Mouse (Mus musculus) G1E (cell line): ENCODE measurements around the gene C2cd4c. TPM values are rescaled to one million over a fixed set of nuclear protein-coding genes. Genes with fewer than 3 reads are reported as not detected.

ENCODE experiments used
- ATAC-seq: 2 replicates; pipeline ENCODE4 v1.8.0; 2016; ENCODE audit warnings: mild to moderate bottlenecking; ENCODE audit not compliant: insufficient number of reproducible peaks, poor library complexity, low FRiP score, severe bottlenecking; ENCODE audit errors: extremely low read depth
- DNase-seq: peaks from one replicate; pipeline ENCODE4 v3.0.0; 2012; ENCODE audit warnings: low spot score
- H3K27me3 ChIP-seq: 2 replicates; pipeline ENCODE4 v1.6.1; 2012; ENCODE audit warnings: mild to moderate bottlenecking, low read length, inconsistent platforms; ENCODE audit not compliant: insufficient read depth
- H3K36me3 ChIP-seq: replicated peaks from 2 replicates; pipeline ENCODE3; 2012; ENCODE audit warnings: mild to moderate bottlenecking, inconsistent platforms
- H3K4me1 ChIP-seq: 2 replicates; pipeline ENCODE4 v1.6.1; 2012; ENCODE audit warnings: low read depth, low read length, inconsistent platforms, mixed read lengths; ENCODE audit not compliant: insufficient read depth
- H3K4me3 ChIP-seq: 2 replicates; pipeline ENCODE4 v1.5.1; 2012; ENCODE audit warnings: low read depth, mild to moderate bottlenecking, inconsistent platforms, low read length, moderate library complexity, mixed read lengths
- H3K9me3 ChIP-seq: replicated peaks from 2 replicates; pipeline ENCODE4 v1.6.1; 2012; ENCODE audit warnings: inconsistent platforms
- CTCF ChIP-seq: IDR thresholded peaks from 2 replicates; pipeline ENCODE4 v1.5.1; 2012; ENCODE audit warnings: low read depth, low read length, inconsistent platforms, mixed read lengths
- GATA1 ChIP-seq: IDR thresholded peaks from 2 replicates; pipeline ENCODE4 v1.6.1; 2012; ENCODE audit warnings: borderline replicate concordance, low read length, inconsistent platforms, mixed read lengths
- GATA2 ChIP-seq: IDR thresholded peaks from 2 replicates; pipeline ENCODE4 v1.6.1; 2012; ENCODE audit warnings: low read depth, low read length, inconsistent platforms, borderline replicate concordance
- POLR2AphosphoS5 ChIP-seq: IDR thresholded peaks from 2 replicates; pipeline ENCODE4 v1.6.1; 2012; ENCODE audit warnings: low read depth, low read length, inconsistent platforms; ENCODE audit not compliant: insufficient replicate concordance
- TAL1 ChIP-seq: conservative IDR thresholded peaks from 2 replicates; pipeline ENCODE4 v1.6.1; 2012; ENCODE audit warnings: low read depth, low read length, inconsistent platforms, mixed read lengths
- polyA plus RNA-seq: library from polyadenylated mRNA; stranded (reverse); fragments of >175 nt; gene quantifications from 2 replicates; pipeline ENCODE4 v1.2.3, GENCODE M21; 2012
- total RNA-seq, 2 experiments: library from RNA; stranded (forward) in 1 of 2; stranded (reverse) in 1 of 2; fragments of 200-1000 nt in 1 of 2; fragments of >200 nt in 1 of 2; fragmentation: Nextera tagmentation in 1 of 2; gene quantifications; 2 replicates each; pipeline ENCODE4 v1.2.3; 2014 to 2017

C2cd4c gene
- total and polyA plus RNA-seq, 3 experiments, result not detected

GRCm38 (mm10) chr10:79615860-79616259 is 2.0 kb upstream of the C2cd4c start:
- no peak overlapping the region for H3K4me3 ChIP-seq
- no peaks in the 10 kb centered on the region for H3K4me1 ChIP-seq
- H3K9me3 ChIP-seq, result peaks cover 6% of the 10 kb centered on the region
- ATAC-seq (no peak), DNase-seq (no peak)
- H3K27me3 ChIP-seq, result peaks cover 4% of the 10 kb centered on the region; the same call in 1 of the 2 replicates
- H3K36me3 ChIP-seq, result no peaks in the 10 kb centered on the region
- TF ChIP-seq TAL1 (no peak), GATA1 (no peak), POLR2AphosphoS5 (no peak), GATA2 (no peak), CTCF (no peak)

GRCm38 (mm10) chr10:79614305-79614643 is 449 bp upstream of the C2cd4c start:
- ATAC-seq, result no peak
- H3K27me3 ChIP-seq, result peaks cover 4% of the 10 kb centered on the region; the same call in 1 of the 2 replicates
- peaks cover 6% of the 10 kb centered on the region for H3K9me3 ChIP-seq

GRCm38 (mm10) chr10:79612192-79613135 is 1.4 kb downstream of the C2cd4c start:
- DNase-seq (no peak), ATAC-seq (no peak)

More at GRCm38 (mm10) chr10:79614305-79614643, 449 bp upstream of the C2cd4c start:
- TF ChIP-seq TAL1, result no peak
- no peak for TF ChIP-seq GATA1
- no peak for TF ChIP-seq POLR2AphosphoS5
- TF ChIP-seq GATA2, result no peak
- no peak for TF ChIP-seq CTCF
- no peak overlapping the region for H3K4me3 ChIP-seq
- H3K4me1 ChIP-seq, result no peaks in the 10 kb centered on the region
- H3K36me3 ChIP-seq, result no peaks in the 10 kb centered on the region
- DNase-seq, result no peak

GRCm38 (mm10) chr10:79611296-79611695 is 2.5 kb downstream of the C2cd4c start:
- Histone ChIP-seq H3K27me3 (peaks cover 7% of the 10 kb centered on the region; the same call in 1 of the 2 replicates), H3K4me1 (peaks cover 11% of the 10 kb centered on the region), H3K4me3 (no peak overlapping the region), H3K9me3 (peaks cover 6% of the 10 kb centered on the region), H3K36me3 (no peaks in the 10 kb centered on the region)
- ATAC-seq (no peak), DNase-seq (no peak)
- no peak for TF ChIP-seq CTCF
- TF ChIP-seq GATA2, result no peak

More at GRCm38 (mm10) chr10:79612192-79613135, 1.4 kb downstream of the C2cd4c start:
- Histone ChIP-seq H3K4me3 (no peak overlapping the region), H3K36me3 (no peaks in the 10 kb centered on the region), H3K9me3 (peaks cover 6% of the 10 kb centered on the region), H3K4me1 (peaks cover 11% of the 10 kb centered on the region), H3K27me3 (peaks cover 7% of the 10 kb centered on the region; the same call in 1 of the 2 replicates)
- TF ChIP-seq TAL1, result no peak
- TF ChIP-seq GATA2, result no peak
- TF ChIP-seq GATA1, result no peak
- no peak for TF ChIP-seq POLR2AphosphoS5
- TF ChIP-seq CTCF, result no peak

GRCm38 (mm10) chr10:79609276-79609675 is 4.5 kb downstream of the C2cd4c start:
- no peak for TF ChIP-seq GATA1
- TF ChIP-seq CTCF, result no peak
- no peak for TF ChIP-seq TAL1
- TF ChIP-seq POLR2AphosphoS5, result no peak
- peaks cover 5% of the 10 kb centered on the region; the same call in 1 of the 2 replicates for H3K27me3 ChIP-seq
- peaks cover 6% of the 10 kb centered on the region for H3K9me3 ChIP-seq
- H3K4me3 ChIP-seq, result no peak overlapping the region
- H3K36me3 ChIP-seq, result no peaks in the 10 kb centered on the region
- ATAC-seq (no peak), DNase-seq (no peak)
- peaks cover 11% of the 10 kb centered on the region for H3K4me1 ChIP-seq

- no peaks in the 10 kb centered on the region for H3K9me3 ChIP-seq
- TF ChIP-seq CTCF, result no peak
- TF ChIP-seq GATA2, result no peak
- TF ChIP-seq POLR2AphosphoS5, result no peak
- no peak for TF ChIP-seq TAL1
- TF ChIP-seq GATA1, result no peak
- DNase-seq (no peak), ATAC-seq (no peak)
- no peak overlapping the region for H3K4me3 ChIP-seq
- H3K36me3 ChIP-seq, result no peaks in the 10 kb centered on the region
- peaks cover 11% of the 10 kb centered on the region for H3K4me1 ChIP-seq
- H3K27me3 ChIP-seq, result peaks cover 3% of the 10 kb centered on the region; the same call in 1 of the 2 replicates
These were observed 5.9 kb downstream of the C2cd4c start for GRCm38 (mm10) chr10:79607892-79608291.
